Mouse (Mus musculus) neural tube, embryonic 11.5 days (tissue): ENCODE data around the gene Tmem255a. TPM values are rescaled to one million over a fixed set of nuclear protein-coding genes. Genes with fewer than 3 reads are reported as not detected.

ENCODE experiments used
- microRNA-seq: library from miRNA; unstranded; fragments of <30 nt; microRNA quantifications from one replicate; pipeline ENCODE4, GENCODE M21; 2016
- polyA plus RNA-seq: library from polyadenylated mRNA; unstranded; fragments of >200 nt; fragmentation: Nextera tagmentation; extraction: Ambion mirVana; gene quantifications from 2 replicates; pipeline ENCODE4 v1.2.1, GENCODE M21; 2014

The Tmem255a gene
- polyA plus RNA-seq, 1 experiment from 2014 or later, result 28.1 TPM

Small RNAs within 50 kb of the gene (microRNA-seq; reads per million reads assigned to microRNA genes)
- not detected for gene Mir3110

Other genes with a start within 250 kb of the Tmem255a start
- not detected in 2 replicates for gene Btg1-ps1, start 233.6 kb downstream of the Tmem255a start, polyA plus RNA-seq
- gene Btg1-ps2, start 209.3 kb downstream of the Tmem255a start, polyA plus RNA-seq, result not detected in 2 replicates
- gene Rhox10, start 186.0 kb downstream of the Tmem255a start, polyA plus RNA-seq, result not detected in 2 replicates
- not detected in 2 replicates for gene Rhox11, start 167.3 kb downstream of the Tmem255a start, polyA plus RNA-seq
- not detected in 2 replicates for gene Rhox12, start 141.5 kb downstream of the Tmem255a start, polyA plus RNA-seq
- not detected in 2 replicates for gene Rhox13, start 131.2 kb downstream of the Tmem255a start, polyA plus RNA-seq
- 9.3 and 10.0 TPM in 2 replicates for gene Zbtb33, start 62.6 kb downstream of the Tmem255a start, polyA plus RNA-seq
- not detected in 2 replicates for gene Atp1b4, start 63.7 kb upstream of the Tmem255a start, polyA plus RNA-seq
- 90.3 and 91.5 TPM in 2 replicates for gene Lamp2, start 204.0 kb upstream of the Tmem255a start, polyA plus RNA-seq